Mouse (Mus musculus) spleen, embryonic (tissue): ENCODE results near the gene Tm9sf3.

Experiments
- CTCF ChIA-PET: fragments of 350-600 bp; sonication (Branson Sonifier 250); formaldehyde crosslinking; loops from one replicate; lab custom pipeline; 2022; lab: Charles Lee

Gene Tm9sf3

GRCm38 (mm10) chr19:41263630-41264295, at the start of gene Tm9sf3:
Gene Tm9sf3, minus strand, starts transcription at chr19:41263997.
- CTCF ChIA-PET = interaction anchor here (0.6 kb wide), 1 partner anchor 87 kb away, joined by 4 read pairs; no protein-coding TSS in a partner anchor

DNA sequence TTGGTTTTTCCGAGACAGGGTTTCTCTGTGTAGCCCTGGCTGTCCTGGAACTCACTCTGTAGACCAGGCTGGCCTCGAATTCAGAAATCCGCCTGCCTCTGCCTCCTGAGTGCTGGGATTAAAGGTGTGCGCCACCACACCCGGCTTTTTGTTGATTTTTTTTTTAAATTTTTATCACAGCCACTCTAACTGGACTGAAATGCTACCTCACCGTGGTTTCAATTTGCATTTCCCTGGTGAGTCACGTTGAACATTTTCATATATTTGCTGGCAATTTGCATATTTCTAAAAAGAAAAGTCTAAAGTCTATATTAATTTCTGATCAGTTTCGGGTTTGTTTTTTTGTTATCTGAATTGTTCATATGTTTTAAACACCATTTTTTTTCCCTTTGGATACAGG, 48.8 kb upstream of the Tm9sf3 start:
- CTCF ChIA-PET = interaction anchor here (0.6 to 0.9 kb wide), 2 partner anchors 77 to 169 kb away, joined by 3 to 4 read pairs; no protein-coding TSS in a partner anchor

DNA sequence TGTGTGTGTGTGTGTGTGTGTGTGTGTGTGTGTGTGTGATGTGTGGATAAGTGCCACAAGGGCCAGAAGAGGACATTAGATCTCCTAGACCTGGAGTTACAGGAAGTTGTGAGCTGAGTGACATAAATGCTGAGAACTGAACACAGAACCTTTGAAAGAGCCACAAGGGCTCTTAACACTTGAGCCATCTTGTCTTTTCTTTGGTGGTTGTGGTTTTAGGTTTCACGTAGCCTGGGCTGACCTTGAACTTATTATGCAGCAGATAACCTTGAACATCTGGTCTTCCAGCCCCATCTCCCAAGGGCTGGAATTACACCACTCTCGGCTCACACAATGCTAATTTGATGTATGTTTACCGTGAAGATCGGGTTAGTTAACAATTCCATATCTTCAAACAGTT, 48.2 kb upstream of the Tm9sf3 start:
- CTCF ChIA-PET = interaction anchor here (0.6 to 0.7 kb wide), 3 partner anchors 101 to 169 kb away, joined by 3 to 8 read pairs (median 7); no protein-coding TSS in a partner anchor

- CTCF ChIA-PET = interaction anchor here (0.7 kb wide), 2 partner anchors 102 to 146 kb away, joined by 7 to 8 read pairs; no protein-coding TSS in a partner anchor
These were observed 47.3 kb upstream of the Tm9sf3 start for GRCm38 (mm10) chr19:41310971-41311703.

DNA sequence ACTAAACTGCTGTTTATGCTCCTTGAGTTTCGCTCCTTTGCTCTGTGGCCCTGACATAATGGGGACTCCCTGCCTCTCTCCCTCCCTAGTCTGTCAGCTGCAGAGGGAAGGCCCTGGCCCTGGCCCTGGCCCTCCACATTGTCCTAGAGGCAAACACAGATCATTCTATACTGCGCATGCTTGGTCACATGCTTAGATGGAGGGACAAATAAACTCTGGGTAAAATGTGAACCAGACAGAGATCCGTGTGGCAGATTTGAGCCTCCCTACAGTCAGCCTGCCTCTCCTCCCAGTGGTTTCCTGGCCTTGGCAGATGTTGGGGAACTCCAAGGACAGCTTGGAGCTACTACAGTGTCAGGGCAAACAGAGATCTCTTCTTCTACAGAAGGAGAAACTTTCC, 40.1 kb upstream of the Tm9sf3 start:
- CTCF ChIA-PET = no interaction called here

- CTCF ChIA-PET = no interaction called here
These were observed 39.6 kb upstream of the Tm9sf3 start for GRCm38 (mm10) chr19:41303433-41303832.

DNA sequence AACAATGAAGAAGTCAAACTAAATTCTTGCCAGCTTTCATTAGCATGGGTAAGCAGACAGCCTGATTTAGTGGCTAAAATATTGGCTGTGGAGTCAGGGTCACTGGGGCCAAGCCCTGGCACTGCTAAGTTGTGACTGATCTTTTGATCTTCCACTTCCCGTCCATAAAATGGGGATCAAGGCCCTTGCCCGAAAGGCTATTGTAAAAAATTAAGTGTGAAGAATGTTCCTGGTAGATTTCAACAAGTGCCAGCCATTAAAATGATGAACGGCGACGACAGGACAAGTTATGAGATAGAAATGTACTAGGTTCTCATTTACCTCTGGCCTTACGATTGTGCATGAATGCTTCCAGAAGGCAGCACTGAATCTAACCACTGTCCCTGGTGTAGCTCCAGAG, 38.1 kb upstream of the Tm9sf3 start:
- CTCF ChIA-PET = no interaction called here

GRCm38 (mm10) chr19:41299446-41299845, 35.6 kb upstream of the Tm9sf3 start:
- CTCF ChIA-PET = no interaction called here

GRCm38 (mm10) chr19:41290952-41291619, 27.3 kb upstream of the Tm9sf3 start:
- CTCF ChIA-PET = no interaction called here

- CTCF ChIA-PET = interaction anchor here (0.5 kb wide), 1 partner anchor 266 kb away, joined by 3 read pairs; no protein-coding TSS in a partner anchor
These were observed 24.8 kb upstream of the Tm9sf3 start for GRCm38 (mm10) chr19:41288568-41288967.

DNA sequence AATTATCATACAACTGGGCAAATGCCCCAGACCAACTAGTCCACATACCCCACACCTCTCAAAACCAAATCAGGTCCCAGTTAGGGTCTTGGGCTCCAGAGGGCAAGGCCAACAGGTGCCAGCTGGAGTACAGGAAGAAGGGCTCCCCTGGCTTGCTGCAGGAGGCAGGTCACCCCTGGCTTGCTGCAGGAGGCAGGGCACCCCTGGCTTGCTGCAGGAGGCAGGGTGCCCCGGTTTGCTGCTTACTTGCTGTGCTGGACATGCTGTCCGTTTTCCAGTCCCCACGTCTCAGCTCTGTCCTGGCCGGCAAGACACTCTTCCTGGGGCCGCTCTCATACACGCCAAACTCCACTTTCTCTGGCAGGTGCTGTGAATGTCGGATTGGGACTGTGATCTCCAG, 23.4 kb upstream of the Tm9sf3 start:
- CTCF ChIA-PET = no interaction called here

- CTCF ChIA-PET = no interaction called here
These were observed 20.7 kb upstream of the Tm9sf3 start for GRCm38 (mm10) chr19:41284515-41284914.

DNA sequence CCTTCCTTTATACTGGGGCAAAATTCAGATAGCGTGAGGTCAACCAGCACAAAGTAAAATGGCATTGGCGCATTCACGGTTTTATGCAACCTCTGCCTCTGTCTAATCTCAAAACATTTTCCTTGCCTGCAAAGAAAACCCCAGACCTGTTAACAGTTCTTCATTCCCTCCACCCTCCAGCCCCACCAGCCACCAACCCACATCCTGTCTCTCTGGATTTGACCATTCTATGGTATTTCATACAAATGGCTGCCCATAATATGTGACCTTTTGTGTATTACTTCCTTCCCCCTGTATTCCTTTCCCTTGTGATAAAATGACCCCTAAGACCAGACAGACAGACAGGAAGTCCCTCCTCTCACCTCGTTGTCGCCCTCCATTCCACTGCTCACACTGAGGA, 18.9 kb upstream of the Tm9sf3 start:
- CTCF ChIA-PET = interaction anchor here (1.0 kb wide), 1 partner anchor 12 kb away, joined by 3 read pairs; no protein-coding TSS in a partner anchor

DNA sequence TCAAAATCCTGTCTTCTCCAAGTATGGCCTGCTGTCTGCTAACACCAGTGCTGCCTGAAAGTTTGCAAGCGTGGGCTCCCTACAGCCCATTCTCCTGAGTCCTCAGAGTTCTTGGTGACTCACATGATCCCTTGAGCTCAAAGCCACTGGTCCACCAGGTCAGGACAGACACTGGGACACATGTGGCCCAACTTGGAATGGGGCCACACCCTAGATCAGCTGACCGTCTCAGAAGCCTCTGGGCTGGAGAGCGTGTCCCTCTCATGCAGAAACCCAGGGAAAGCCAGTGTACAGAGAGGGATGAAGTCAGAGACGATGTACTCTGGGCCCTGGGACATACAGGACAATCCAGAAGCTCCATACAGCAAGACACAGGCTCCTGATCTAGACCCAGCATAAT, 18.4 kb upstream of the Tm9sf3 start:
- CTCF ChIA-PET = interaction anchor here (1.0 kb wide), 1 partner anchor 13 kb away, joined by 3 read pairs; no protein-coding TSS in a partner anchor

- CTCF ChIA-PET = no interaction called here
These were observed 16.0 kb upstream of the Tm9sf3 start for GRCm38 (mm10) chr19:41279724-41280244.

DNA sequence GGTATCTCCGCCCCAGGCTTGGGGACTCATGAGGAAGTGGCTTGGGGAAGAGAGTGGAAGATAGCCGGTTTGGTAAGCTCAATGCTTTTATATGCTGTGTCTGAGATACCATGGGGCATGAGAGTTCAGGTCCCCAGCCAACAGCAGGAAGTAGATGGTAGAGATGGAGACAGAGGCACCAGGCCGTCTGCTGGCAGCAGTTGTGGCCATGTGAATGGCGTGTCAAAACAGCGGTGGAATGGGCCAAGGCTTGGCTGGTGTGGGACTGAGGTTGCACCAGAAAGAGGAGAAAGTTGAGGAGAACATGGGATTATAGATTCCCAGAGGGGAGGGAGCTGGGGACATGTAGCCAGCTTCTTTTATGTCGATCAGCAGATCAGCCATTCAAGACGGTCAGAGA, 14.8 kb upstream of the Tm9sf3 start:
- CTCF ChIA-PET = no interaction called here

DNA sequence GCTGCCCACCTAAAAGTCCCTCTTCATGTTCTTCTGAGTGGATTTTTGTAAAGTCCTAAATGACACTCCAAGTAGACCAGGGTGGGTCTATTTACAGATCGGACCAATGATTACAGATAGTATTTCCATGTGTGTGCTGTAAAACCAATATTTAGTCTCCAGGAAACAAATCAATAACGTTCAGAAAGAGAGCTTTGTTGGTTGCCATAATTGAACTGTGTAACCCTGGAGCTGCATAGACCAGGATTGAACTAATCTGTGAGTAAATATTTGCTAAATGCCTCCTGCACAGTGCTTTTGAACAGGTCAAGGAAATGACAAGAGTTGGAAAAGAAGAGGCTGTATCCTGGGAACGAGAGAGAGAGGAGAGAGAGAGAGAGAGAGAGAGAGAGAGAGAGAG, 11.8 kb upstream of the Tm9sf3 start:
- CTCF ChIA-PET = interaction anchor here (0.6 to 0.7 kb wide), 2 partner anchors 59 to 186 kb away, joined by 3 to 4 read pairs; no protein-coding TSS in a partner anchor

DNA sequence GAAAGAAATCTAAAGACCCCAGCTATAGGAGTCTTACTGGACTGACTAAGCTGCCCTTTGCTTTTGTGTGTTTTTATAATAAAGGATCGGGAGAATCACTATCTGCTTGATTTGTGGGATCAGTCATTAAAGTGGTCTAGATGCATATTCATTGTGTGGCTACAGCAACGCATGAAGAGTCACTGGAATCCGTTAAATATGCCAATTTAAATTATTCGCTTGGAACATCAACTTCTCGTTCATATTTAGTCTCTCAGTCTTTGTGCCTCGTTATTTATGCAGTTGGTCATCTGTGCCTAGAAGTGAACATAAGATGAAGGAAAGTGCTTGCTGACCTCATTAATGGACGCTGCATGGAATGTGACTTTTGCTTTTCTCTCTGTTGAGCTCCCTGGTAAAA, 7.1 kb upstream of the Tm9sf3 start:
- CTCF ChIA-PET = interaction anchor here (0.6 kb wide), 1 partner anchor 132 kb away, joined by 5 read pairs; no protein-coding TSS in a partner anchor

DNA sequence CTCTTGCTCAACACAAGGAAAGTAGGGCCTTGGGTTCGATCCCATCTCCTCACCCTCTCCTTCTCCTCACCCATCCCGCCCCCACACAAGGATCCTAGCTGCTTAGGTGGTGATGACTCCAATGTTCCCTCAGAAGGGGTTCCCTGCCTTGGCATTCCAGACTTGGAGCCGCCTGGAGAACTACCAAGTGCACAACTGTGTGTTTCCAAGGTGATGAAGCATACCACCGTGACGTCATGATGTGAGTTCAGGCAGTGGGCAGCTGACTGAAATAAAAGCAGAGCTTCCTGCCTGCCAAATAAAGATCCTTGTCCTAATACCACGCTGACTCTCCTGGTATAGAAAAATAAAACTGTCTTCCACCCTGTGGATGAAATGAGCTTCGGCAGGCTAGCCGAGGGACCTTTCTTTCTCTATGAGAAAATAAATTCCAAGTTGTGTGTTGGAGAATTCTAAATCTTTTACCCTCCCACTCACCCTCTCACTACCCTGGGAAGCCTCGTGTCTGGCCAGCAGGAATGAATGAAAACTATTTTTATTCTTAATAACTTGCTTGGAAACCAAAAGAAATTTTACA, 6.4 kb upstream of the Tm9sf3 start:
- CTCF ChIA-PET = no interaction called here

- CTCF ChIA-PET = no interaction called here
These were observed 2.6 kb upstream of the Tm9sf3 start for GRCm38 (mm10) chr19:41266251-41266901.
